Mouse (Mus musculus) left cerebral cortex, postnatal 36 days (tissue): ENCODE data around the gene Lst1. TPM values are rescaled to one million over a fixed set of nuclear protein-coding genes. Genes with fewer than 3 reads are reported as not detected.
A peak's percentile ranks its signal among the peaks of the same experiment; 100 is the strongest.
"Not testable (repeated sequence)": the region's sequence is repeated elsewhere in the genome, so short reads cannot be mapped to it uniquely, and the experiment has no call there.

Experiments
- DNase-seq, 2 experiments: peaks; one replicate each; pipeline ENCODE4 v3.0.0; 2021 to 2022; ENCODE audit warnings: low spot score in 2 of 2, mixed read lengths in 1 of 2
- intact Hi-C: fragments of 180-260 bp; cut with DNase I; formaldehyde crosslinking; loops from one replicate; pipeline ENCODE4 v1.15.1; 2025
- total RNA-seq, 2 experiments: library from RNA; stranded (reverse); gene quantifications; 2 replicates each; pipeline ENCODE4 v1.2.3; 2021

Lst1 gene
- 1 to 10 TPM; 8.6 to 9.9 TPM for total RNA-seq

DNA sequence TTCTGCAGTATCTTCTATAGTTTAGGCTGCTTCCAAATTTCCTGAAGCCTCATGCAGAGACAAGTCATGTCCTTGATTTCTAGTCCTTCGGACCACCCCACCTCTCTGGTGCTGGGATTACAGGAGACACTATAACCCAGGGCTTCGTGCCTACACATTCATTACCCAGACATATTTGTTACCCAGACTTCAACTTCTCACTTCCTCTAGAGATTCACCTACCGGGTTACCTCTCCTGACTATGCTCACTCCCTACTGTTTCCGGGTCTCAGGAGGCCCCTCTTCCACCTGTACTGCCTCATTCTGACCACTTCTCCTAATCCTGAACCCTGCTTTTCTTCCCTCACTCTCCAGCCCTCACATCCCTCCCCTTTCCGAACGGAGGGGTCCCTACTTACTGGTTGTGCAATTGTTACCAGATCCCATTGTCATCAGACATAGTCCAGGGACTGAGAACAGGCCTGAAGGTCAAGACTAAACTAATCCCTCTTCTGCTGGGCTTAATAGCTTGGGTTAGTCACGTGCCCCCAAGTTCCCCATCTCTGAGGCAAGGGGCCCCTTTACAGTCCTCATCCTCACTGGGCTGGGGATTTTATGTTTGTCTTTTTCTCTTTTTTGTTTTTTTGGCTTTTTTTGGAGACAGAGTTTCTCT is at the start of gene Lst1:
Lst1 (minus strand) TSS at position 481 of the 652 bp plus-strand sequence.
- intact Hi-C loops: no loop called here
- DNase-seq: no peak

DNA sequence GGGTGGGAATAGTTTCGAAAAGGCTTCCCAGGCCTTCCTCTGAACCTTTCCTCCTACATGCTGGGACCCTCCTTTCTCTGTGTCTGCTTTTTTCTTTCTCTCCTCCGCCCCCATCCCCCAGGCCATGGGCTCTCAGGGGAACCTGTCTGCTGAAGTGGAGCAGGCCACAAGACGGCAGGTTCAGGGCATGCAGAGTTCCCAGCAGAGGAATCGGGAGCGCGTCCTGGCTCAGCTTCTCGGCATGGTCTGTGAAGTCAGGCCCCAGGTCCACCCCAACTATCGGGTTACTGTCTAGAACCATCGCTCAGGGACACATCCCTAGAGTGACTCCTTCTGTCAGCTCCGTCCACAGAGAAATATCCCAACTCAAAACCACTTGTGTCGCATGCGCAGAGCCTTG is 49.3 kb upstream of the Lst1 start:
- DNase-seq: no peak
- intact Hi-C loops: loop anchor here (2.0 to 10.0 kb wide), 5 partner anchors 73 to 645 kb away; partner anchors contain the start of genes C2, Csnk2b, Ehmt2 and Gpank1

DNA sequence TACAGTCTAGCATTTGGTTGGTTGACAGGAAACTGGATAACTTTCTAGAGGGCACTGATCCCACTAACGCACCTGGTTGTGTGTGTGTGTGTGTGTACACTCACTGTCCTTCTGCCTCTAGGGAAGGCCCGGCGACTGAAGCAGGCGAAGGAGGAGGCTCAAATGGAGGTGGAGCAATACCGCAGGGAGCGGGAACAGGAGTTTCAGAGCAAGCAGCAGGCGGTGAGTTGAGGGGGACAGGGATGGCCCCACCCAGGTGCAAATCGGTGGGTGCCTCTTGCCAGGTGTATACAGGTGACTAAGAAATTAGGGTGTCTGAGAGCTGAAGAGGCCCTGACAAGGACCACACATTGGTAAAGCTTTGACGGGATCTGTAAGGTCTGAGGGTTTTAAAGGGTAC is 48.8 kb upstream of the Lst1 start:
- no peak for DNase-seq

DNA sequence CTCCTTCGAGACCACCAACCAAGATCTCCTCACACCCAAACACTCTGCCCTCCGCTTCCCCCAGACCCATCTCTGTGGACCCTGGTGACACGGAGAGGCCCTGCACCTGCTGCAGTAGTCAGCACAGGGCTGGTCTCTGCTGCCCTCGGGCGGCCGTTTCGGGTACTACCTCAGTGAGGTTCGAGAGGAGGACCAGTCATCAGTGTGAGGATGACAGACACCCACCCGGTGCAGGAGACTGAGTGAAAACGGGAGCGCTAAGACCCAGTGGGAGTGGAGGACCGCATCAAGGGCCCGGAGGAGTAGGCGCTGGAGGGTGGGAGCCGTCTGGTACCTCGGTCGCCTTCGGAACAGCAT is 48.1 kb upstream of the Lst1 start:
- intact Hi-C loops: loop anchor here (2.0 to 10.0 kb wide), 5 partner anchors 72 to 644 kb away; partner anchors contain the start of genes C2, Csnk2b, Ehmt2 and Gpank1
- DNase-seq: peak; percentile 99

More for the DNA sequence above, 48.8 kb upstream of the Lst1 start:
- intact Hi-C loops: loop anchor here (2.0 to 10.0 kb wide), 5 partner anchors 72 to 645 kb away; partner anchors contain the start of genes C2, Csnk2b, Ehmt2 and Gpank1

DNA sequence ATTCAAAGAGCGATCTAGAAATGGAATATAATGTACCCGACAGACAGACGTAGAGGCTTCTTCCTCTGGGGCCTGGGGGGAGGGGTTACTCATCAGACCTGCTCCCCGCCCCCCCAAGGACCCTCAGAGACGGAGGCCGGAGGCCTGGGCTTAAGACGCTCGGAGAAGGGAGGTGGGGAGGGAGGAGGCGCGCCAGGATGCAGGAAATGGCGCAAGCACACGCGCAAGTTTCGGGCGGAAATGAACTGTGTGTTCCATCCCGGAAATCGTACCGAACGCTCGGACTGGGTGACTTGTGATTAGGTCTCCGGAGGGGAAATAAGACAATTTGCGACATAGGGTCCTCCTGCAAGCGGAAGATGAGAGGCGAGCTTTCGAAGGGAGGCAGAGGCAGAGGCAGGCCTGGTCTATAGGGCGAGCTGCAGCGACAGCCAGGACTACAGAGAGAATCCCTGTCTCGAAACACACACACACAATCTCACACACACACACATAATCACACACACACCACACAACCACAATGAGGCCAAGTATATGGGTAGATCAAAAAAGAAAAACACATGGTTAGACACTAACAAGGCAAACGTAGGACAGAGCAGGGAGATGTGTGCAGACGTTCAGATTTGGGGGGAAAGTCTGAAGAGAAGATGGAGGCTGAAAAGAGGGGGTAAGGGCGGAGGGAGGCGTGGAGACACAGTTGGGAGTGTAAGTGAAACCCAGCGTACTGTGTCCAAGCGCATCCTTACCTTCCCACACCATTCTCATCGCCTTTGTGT is 47.6 kb upstream of the Lst1 start, which contains the start of gene Nfkbil1:
Nfkbil1 (minus strand) TSS at position 179 of the 776 bp plus-strand sequence.
- intact Hi-C loops: loop anchor here (2.0 to 10.0 kb wide), 5 partner anchors 71 to 644 kb away; partner anchors contain the start of genes C2, Csnk2b, Ehmt2 and Gpank1
- peak; percentile 89 to 91 for DNase-seq

DNA sequence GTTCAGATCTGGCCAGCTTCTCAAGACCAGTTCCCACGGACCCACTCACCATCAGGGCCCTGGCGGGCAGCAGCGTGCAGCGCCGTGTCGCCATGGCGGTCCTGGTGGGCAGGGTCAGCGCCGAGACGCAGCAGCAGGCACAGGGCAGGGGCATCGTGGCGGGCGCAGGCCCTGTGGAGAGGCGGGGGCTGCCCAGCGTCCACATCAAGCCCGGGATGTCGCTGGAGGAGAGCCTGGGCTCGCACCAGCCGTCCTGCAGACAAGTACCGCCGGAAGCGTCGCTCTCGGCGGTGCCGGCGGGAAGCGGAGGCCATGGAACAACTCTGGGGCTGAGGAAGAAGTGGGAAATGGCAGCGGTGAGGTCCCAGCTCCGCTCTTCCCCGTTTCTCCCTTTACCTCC is 46.7 kb upstream of the Lst1 start:
- intact Hi-C loops: loop anchor here (5.0 to 10.0 kb wide), 5 partner anchors 38 to 643 kb away; partner anchors contain the start of genes C2, Csnk2b, Ehmt2 and Gpank1
- no peak for DNase-seq

DNA sequence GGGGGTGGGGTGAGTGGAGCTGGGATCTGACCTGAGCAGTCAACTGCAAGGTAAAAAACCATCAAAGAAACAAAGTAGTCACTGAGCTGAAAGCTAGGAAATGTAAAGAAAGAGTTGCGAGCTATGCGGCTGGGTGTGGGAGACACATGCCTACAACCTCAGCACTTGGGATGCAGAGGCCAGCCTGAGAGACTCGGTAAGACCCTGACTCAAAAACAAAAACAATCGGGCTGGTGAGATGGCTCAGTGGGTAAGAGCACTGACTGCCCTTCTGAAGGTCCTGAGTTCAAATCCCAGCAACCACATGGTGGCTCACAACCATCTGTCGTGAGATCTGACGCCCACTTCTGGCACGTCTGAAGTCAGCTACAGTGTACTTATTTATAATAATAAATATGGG is 45.9 kb upstream of the Lst1 start:
- not testable (repeated sequence) for DNase-seq
- intact Hi-C loops: loop anchor here (5.0 to 10.0 kb wide), 2 partner anchors 37 to 229 kb away; partner anchors contain the start of gene Vars

DNA sequence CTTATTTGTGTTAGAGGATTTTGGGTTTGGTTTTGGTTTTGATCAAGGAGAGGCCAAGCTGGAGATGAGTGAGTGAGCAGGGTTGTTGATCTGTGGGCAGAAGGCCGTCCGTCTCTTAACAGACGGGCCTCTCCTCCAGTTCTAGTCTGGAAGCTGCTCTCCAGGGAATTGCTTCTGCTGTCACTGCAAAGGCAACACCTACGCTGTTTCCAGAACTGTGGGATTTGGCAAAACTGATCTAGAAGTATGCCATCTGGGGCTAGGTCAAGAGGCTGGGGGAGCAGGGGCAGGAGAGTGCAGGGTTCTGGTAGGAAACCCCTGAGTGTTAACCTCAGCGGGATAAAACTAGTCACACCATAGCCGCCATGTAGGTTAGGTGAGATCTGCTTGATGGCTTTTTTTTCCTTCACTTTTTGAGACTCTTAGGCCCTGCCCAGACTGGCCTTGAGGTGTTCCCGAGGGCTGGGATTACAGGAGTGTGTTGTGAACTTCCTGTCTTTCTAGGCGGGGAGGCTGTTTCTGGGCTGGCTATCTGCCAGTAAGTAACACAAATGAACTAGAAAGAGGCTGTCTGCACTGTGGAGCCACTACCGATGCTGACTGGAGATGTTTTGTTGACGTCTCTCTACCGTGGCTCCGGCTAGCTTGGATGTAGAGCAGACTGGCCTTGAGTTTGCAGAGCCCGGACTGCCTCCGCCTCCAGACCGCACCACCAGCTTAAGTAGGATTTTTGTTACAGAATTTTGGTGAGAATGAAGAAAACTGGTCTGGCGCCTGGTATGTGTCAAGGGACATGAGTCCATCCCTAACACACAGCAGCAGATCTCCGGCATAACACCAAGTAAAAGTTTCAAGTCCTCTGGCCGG is 45.1 kb upstream of the Lst1 start, which contains the start of gene Atp6v1g2:
Atp6v1g2 (plus strand) TSS at position 547 of the 867 bp plus-strand sequence.
- DNase-seq: no peak
- intact Hi-C loops: loop anchor here (2.0 to 10.0 kb wide), 3 partner anchors 36 to 229 kb away; partner anchors contain the start of gene Vars

DNA sequence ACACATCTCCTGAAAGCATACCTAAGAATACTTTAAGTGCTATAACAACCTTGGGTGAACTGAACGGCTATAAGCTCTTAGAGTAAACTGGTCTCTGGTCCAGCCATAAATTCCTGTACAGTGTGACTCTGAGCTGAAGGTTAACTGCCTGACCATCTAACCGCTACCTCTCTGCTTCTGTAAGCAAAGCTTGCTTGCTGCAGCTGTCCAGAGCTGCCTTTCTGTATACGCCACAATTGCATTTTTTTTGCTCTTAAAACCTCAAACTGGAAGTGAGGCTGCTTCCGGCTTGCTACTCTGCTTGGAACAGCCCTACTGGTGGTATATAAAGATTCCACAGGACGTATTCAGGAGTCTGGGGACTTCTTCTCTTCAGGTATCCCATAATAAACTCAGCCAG is 44.4 kb upstream of the Lst1 start:
- no peak for DNase-seq
- intact Hi-C loops: loop anchor here (2.0 to 10.0 kb wide), 3 partner anchors 35 to 228 kb away; partner anchors contain the start of gene Vars

DNA sequence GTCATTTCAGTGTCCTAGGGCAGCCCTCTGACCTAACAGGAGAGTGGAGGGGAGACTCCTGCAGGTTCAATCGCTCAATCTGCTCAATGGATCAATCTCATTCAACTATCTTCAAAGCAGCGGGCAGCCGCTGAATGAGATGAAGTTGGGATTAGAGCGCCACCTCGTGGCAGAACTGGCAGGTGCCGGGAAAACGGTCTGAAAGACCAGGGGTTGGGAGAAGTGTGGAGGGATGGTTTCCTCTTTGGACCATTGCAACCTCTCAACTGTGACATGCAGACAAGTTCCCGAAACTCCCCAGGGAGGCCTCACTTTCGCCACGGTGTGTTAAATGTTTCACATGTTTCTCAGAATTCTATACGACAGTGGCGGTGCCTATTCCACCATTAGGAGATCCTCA is 43.8 kb upstream of the Lst1 start:
- intact Hi-C loops: loop anchor here (2.0 to 10.0 kb wide), 3 partner anchors 35 to 227 kb away; partner anchors contain the start of gene Vars
- peak; percentile 72 to 81 for DNase-seq

DNA sequence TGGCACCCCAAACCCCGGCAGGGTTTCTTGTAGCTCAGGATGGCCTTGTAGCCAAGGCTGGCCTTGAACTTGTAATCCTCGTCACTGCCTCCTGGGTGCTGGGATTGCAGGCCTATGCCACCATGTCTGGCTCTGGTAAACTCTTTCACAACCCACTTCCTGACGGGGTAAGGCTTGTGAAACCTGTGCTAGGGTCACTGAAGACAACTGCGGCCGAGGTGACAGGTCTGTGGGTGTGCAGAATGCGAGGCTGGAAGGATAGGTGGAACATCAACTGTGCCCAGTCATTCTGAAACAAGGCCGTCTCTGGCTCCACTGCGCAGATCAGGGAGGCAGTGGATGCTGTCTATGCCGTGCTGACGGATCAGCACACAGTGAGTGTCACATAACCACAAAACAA is 42.8 kb upstream of the Lst1 start:
- DNase-seq: no peak
- intact Hi-C loops: loop anchor here (5.0 to 10.0 kb wide), 2 partner anchors 34 to 226 kb away; partner anchors contain the start of gene Vars

DNA sequence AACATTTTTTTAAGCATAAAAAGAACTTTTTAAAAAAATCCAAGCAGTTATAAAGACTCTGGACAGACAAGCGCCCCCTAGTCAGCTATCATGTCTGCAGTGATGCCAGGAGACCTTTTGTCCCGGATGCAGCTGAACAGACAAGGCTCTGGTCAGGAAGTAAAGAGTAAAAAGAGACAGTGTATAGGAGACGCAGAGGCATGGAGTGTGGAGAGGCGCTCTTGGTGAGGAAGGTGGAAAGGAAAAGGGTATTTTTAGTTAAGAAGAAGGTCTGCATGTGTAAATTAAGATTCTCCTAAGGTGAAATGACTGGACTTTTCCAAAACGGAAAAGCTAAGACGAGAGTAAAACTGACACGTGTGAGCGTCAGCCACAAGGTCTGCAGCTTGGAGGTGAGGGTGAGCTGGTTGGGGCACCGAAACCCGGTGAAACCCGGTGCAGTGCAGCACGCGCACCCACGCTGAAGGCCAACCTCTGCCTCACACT is 38.4 kb upstream of the Lst1 start:
- intact Hi-C loops: no loop called here
- no peak for DNase-seq

DNA sequence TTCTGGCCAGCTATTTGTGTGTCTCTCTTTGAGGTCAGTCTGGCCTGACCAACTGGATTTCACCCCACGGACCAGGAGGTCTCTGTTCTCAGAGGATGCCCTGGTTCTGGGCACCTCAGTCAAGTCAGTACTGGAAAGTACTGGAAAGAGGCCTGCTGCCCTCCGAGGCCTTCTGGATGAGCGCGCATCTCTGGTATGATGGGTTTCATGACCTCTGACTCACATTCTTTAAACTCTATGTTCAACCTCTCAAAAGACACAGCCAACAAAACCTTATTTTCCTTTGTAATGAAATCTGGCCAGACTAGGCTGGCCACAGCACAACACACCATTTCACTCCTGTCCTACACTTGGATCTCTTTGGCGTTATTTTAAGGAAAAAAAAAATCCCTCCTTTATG is 37.2 kb upstream of the Lst1 start:
- intact Hi-C loops: no loop called here
- no peak for DNase-seq

DNA sequence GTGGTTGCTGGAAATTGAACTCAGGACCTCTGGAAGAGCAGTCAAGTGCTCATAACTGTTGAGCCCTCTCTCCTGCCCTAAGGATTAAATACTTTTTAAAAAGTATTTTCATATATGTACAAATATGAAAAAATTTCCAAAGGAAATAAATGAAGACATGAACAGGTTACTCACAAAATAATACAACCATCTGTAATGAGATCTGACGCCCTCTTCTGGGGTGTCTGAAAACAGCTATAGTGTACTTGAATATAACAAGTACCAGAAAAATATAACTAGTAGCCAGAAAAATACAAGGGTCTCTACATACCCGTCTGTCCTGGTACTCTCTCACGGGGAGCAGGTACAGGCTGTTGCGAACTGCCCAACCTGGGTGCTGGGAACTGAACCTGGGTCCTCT is 36.4 kb upstream of the Lst1 start:
- intact Hi-C loops: no loop called here
- no peak for DNase-seq

DNA sequence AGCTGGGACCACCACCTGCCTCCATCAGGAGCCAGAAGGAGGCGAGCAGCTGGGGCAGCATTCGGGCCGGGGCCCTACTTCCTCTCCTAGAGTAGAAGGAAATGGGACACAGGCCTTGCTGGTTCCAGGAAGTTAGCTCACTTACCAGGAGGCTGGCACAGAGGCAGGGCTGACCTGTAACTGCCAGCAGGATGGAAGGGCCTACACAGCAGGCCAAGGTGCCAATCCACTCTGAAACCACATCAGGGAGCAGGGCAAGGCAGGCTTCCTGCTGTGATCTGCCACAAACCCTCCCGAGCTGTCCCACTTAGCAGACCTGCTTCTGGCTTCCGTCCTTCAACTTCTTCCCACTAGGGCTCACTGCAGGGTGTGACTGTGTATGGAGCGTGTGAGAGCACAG is 34.1 kb upstream of the Lst1 start:
- intact Hi-C loops: no loop called here
- DNase-seq: no peak

DNA sequence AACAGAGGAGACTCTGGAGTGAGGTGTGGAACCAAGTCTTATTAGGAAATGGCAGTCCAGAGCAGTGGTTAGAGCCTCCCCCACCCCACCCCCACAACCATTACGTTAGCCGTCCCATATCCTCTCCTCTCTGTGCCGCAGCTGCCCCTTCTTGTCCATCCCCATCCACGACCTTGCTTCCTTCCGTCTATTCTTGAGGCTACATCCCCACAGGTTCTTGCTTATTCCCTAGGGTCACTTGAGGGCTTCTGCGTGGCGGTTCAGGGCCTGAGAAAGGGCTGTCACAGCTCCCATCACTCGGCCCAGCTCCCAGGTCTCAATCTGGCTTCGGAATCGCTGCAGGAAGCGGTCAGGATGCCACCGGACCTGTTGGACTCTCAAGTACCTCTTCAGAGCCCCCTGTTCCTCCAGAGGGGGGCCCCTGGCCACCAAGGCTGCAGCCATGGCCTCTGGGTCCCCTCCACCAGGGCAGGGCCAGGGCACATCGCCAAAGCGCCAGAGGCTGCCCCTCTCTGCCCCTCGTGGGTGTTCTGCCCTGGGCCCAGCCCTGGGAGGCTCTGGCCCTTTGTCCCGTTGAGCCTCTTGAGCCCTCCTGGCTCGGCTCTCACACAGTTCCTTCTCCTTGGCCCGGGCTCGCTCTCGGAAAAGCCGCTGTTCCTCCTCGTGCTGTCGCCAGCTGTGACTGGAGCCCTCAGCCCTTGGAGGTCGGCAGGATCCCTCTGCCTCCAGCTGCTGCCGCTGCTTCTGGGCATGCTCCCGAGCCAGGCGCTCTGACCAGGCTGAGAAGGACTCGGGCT is 32.1 kb upstream of the Lst1 start, which contains the start of gene Gm16181:
Gm16181 (plus strand) TSS at position 679 of the 797 bp plus-strand sequence.
- intact Hi-C loops: no loop called here
- DNase-seq: no peak

DNA sequence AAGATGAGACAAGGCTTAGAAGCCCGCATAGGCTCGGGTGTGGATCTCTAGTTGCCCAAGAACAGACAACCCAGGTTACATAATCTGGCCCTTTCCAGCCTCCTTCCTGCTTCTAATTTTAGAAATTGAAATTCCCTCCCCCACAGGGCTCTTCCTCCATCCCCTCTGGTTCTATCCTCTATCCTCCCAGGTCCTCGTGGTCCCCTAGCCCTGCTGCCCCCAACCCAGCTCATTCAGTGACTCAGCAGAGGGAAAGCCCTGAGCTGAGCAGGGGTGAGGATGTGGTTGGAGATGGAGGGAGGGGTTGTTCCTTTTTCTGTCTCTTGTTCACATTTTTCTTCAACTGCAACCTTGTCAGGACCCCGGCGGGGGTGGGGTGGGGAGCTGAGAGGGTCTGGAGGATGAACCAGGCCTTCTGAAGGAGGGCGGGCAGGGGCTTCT is 31.4 kb upstream of the Lst1 start:
- DNase-seq: peak in 1 of 2 experiments; percentile 17
- intact Hi-C loops: no loop called here
